Mouse (Mus musculus) testis, postnatal 14 days (tissue): ENCODE measurements around the gene Bicral.
"Not testable (repeated sequence)": the region's sequence is repeated elsewhere in the genome, so short reads cannot be mapped to it uniquely, and the experiment has no call there.

ENCODE experiments used
- DNase-seq: peaks from one replicate; pipeline ENCODE4 v3.0.0; 2021; ENCODE audit warnings: low spot score

Bicral gene

DNA sequence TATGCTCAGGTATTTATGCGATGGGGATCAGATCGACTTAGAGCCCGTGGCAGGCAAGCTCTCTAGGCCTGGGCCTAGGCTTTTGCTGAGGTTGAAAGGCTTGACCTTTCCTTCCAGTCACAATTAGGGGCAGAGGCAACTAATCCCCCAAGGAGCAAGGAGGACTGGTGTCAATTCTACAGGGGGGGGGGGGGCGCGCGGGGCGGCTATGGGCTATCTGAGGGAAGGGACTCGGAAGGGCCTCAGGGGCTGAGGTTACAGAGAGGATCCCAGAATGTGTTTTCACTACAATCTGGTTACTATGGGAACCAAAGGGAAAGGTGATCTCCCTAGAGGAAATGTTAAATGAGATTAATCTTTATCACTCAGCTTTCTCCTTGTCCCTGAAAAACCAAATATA lies 60.9 kb downstream of the Bicral start:
- no peak for DNase-seq

DNA sequence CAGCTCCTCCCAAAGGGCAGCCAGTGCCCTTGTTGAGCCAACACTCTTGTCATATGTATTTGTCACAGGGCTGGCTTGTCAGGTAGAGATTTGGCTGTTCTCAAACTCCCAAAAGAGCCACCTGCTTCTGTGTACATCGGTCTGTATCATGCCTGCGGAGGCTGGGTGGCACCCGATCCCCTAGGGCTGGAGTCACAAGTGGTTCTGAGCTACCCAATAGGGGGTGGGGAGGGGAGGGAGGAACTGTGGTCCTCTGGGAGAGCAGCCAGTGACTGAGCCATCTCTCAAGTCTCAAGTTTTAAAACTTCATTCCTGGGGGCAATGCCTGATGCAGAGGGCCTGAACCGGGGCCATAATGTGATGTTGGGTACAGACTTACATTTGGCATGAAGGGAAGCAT lies 61.5 kb downstream of the Bicral start:
- DNase-seq: no peak

DNA sequence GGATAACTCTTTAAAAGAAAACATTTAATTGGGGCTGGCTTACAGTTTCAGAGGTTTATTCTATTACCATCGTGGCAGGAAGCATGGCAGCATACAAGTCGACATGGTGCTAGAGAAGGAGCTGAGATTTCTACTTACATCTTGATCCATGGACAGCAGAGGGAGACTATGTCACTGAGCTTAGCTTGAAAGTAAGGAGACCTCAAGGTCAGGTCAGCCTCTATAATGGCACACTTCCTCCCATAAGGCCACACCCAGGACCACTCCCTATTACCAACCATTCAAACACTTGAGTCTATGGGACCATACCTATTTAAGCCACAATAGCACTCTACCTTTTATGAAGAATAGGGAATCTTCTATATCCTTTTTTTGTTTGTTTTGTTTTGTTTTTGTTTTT lies 65.3 kb downstream of the Bicral start:
- DNase-seq: no peak

DNA sequence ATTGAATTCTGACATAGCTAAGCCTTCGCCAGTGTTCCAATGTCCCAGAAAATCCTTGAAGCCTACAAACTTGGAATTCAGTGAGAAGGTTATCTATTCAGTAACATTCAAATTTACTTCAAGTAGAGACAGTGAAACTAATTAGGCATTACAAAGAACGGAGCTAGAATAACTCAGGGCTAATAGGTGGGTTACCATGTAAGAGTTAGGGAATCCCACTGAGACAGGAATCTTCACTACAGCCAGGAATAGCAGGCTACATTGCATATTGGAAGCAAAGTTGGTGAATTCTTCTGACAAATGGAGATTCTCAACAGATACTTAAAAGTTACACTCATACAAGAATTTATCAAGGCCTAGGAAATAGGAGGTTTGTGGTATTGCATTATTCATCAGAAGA lies 70.3 kb downstream of the Bicral start:
- DNase-seq: not testable (repeated sequence)

DNA sequence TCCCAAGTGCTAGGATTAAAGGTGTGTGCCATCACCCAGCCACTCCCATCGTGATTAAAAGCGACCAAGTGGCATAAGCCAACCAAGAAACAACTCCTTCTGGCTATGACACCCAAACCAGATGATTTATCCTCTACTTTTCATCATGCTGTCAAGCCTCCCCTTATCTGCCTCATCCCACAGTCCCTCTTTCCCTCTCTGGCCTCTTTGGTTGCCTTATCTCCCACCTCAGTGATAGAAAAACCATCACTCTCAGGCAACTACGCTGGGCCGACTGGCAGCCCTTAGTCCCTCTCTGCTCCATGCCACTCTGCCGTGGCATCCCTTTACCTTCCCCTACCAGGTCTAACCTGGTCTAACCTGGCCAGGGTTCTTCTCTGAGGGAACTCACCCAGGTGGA lies 71.3 kb downstream of the Bicral start:
- DNase-seq: no peak

DNA sequence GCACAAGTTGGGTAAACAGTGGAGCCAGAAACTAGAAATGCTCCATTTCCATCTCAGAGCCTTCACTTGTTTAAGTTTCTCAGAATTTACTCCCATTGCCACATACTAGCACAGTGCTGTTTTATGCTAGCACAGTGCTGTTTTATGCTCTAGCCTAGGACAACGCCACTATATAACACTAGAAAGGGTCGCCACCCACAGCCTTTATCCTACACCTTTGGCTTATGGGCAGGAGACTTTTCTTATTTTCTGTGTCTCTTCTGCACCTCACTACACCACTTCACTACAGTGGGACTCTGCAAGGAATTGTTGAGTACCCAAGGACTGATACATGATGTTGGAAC lies 75.1 kb downstream of the Bicral start:
- DNase-seq: no peak

DNA sequence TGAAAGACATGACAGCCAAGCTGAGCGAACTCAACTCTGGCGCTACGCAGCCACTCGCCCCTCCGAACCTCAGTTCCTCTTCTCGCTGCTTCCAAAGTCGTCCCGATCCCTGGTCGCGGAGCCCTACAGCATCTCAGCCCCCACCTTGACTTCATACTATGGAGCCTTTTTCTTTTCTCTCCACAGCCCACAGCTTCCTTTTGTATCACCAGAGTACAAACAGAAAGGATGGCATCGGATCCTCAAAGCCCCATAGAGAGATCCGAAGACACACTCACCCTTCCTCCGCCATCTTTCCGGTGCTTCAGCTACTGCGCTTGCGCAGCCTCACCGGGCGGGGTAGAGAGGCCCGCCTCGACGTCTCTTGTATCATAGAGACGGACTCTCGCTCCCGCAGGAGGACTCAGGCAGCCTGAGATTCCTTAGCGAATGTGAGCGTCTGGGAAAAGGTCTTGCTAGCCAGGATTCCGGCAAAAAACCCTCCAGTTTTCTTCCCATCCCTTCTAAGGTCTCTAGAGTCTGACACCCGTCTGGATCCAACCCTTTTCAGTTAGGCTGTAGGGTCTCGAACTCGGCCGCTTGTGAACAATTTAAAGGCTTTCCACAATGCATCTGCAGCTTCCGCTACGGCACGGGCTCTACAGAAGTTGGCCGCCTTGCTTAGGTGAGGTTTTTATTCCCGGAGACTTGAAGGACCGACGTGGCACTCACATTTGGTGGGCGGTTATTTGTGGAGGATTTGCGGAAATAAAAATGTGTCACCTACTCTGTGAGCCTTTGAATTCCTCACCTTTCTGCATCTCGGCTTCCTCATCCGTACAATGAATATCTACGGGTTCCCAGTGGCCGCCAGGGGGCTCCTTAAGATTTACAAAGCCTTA lies 75.7 kb downstream of the Bicral start, which contains the start of gene Rpl7l1:
Gene Rpl7l1 (minus strand): TSS at position 332 of the 881 bp plus-strand sequence.
- DNase-seq: peak; percentile 94

DNA sequence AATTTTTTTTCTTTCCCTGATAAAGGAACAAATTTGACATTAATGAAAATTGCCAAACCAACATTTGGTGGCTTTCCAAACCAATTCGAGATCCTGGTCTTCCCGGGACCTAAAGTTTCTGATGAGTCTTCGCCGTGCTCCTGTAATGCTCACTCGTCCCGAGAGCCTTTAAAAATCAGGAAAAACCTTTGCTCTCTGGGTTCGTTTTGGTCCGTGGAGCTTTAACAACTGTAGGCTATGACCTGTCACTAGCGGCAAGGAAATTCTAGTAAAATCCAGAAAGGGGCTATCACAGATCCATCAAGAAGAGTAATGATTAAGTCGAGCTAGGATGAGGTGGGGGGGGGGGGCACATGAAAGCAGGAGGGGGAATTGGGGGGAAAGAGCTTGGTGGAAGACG lies 76.4 kb downstream of the Bicral start:
- no peak for DNase-seq

DNA sequence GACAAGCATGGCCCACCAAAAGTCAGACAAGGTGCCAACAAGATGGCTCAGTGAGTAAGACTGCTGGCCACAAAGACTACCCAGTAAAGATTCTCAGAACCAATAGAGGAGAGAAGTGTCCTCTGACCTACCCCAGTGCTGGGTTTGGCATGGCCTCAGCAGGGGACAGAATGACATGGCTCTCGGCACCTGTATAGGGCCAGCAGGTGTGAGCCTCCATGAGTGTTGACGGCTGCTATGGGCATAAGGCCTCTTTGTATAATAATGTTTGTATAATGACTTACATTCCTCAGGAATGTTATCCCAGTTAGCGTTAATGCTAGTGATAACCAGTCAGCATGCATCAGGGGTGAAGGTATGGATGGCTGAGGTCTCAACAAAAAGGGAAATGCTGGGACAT lies 82.2 kb downstream of the Bicral start:
- no peak for DNase-seq

DNA sequence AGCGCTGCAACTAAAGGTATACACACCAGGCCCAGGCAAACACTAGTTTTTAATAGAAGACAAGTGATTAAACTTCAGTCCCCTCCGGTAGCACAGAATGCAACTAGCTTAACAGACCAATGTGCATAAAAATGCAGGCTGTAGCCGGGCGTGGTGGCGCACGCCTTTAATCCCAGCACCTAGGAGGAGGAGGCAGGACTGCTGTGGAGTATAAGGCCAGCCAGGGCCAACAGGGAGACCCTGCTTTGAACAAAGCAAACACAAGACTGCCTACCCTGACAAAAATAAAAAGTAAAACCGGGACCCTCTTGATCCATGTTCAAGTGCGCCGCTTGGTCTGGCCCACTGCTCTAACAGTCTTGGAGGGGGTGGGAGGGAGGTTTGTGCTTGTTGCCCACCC lies 83.2 kb downstream of the Bicral start:
- no peak for DNase-seq

DNA sequence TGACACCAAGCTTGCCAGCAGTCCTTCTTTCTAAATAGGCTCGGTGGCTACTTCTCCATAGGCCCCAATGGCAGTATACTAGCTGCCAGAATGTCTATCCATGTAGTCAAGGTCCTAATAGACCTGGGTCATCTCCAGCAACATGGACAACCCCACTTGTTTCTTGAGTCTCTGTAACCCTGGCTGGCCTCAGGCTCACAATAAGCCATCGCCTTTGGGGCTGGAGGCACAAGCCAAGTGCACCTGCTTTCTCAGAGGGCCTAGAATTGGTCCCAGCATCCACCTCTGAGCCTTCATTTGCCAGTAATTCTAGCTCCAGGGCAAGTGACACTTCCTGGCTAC lies 84.2 kb downstream of the Bicral start:
- DNase-seq: no peak

DNA sequence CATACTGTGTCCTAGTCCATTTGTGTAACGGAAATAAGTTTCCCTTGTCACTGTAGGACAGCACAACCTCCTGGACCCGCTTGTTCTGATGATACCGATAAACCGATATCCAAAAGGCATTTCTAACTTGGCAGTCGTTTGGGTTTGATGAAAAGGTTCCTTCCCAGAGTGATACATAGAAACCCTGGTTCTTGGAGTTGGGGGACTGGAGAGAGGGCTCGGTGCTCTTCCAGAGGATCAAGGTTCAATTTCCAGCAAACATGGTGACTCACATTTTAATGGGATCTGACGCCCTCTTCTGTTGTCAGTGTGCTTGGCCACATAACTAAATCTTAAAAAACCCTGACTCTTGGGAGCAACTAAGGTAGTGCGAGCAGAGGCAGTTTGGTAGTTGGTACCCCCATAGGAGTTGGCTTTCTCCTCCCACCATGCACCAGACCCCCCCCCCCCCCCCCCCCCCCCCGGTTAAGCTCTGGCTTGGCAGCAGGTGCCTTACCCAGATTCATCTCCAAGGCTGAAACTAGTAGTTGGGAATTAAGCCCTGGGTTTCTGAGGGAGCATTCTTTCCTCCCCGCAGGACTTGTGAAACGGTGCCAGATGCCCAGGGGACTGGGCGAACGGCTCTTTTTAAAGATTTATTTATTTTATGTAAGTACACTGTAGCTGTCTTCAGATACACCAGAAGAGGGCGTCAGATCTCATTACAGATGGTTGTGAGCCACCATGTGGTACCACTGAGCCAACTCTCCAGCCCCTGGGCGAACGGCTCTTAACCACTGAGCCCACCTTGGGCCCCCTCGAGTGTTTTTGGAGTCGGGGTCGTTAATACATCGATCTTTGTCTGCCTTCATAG lies 84.8 kb downstream of the Bicral start:
- DNase-seq: no peak

DNA sequence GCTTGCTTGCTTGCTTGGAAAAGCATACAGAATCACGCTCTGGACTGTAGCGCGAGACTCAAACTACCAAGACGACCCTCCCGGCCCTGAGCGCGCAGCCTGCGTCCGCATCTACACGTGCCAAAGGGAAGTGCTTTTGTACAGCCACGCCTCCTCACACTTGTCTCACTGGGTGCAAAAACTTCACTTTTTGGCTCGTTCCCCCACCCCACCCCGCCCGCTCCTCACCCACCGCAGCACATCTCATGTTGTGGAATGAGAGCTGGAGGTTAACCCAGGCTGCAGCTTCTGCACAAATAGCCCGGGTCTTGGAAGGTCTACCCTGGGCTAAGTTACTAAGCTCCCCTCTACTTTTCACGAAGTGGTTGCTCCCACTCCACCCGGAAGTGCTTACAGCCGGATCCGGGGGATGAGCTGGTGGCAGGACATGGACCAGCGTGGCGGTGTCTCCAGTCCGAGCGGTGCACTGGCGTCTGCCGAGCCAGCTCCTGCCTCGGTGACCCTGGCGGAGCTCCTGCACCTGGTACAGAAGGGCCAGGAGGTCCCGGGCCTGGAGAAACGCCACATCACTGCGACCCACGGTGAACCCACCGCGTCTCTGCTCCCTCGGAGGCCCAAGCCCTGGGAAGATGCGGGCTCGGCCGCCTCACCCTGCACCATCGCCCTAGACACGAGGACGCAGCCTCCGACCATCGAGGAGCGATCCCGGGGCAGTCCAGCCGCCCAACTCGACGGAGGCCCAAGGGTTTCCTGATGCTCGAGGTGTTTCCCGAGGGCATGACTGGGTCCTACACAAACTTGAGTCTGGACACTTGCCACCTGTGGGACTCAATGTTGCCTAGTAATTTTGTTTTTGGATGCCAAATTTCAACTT lies 85.6 kb downstream of the Bicral start, which contains the start of gene 2310039H08Rik:
Gene 2310039H08Rik (plus strand): TSS at position 232 of the 874 bp plus-strand sequence.
- DNase-seq: peak; percentile 85

DNA sequence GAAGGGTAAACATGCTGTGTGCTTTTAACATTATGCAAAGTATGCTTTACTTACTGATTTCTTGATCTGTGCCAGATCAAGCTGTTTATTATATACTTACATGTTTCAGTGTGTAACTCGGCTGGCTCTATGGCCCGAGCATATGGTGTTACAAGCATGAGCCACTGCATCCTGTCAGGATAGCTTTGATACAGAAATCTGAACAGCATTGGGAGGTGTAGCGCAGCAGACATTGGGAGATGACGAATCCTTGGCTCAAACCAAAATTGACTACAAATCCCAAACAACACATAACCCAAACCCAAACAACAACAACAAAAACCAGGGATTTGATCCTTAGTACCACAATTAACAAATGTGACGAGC lies 86.3 kb downstream of the Bicral start:
- DNase-seq: no peak

DNA sequence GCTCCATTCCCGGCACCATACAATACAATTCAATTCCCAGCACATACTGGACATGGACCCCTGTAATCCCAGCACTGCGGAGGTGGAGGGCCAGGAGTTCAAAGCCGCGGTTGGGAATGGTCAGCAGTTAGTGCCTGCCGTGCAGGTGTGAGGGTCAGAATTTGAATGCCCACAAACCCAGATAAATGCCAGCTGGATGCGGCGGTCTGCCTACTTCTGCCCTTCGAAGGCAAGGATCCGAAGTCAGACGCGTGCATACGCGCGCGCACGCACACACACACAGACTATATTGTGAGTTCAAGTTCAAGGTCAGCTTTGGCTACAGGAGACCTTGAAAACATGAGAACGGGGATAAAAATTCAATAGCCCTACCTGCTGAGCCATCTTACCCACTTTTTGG lies 86.7 kb downstream of the Bicral start:
- no peak for DNase-seq

DNA sequence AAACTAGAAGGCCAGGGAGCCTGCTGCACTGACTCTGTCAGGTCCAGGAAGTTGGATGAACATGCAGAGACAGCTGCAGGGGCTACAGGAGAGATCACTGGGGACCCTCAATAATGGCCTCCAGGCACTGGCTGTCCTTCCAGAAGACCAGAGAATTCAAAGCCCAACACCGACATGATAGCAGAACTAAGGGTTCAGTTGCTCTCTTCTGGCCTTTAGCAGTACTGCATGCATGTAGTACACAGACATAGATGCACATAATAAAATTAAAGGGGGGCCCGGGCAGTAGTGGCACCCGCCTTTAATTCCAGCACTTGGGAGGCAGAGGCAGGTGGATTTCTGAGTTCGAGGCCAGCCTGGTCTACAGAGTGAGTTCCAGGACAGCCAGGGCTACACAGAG lies 87.3 kb downstream of the Bicral start:
- DNase-seq: no peak

DNA sequence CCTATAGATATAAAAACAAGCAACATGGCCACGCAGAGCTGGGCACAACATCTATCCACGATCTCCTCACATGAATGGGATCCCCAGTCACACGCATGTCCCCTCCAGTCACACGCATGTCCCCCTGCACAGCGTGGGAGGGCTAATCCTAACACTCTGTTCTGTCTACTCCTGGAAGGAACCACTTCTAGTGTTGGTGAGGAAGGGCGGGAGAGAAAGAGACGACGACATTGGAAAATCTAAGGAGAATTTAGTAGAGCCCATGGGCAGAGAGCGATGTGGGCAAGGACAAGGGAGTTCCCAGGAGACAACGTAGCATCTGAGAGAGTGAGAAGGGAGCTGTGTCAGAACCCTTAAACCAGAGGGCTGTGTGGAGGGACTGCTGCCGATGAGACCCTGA lies 87.7 kb downstream of the Bicral start:
- DNase-seq: no peak

DNA sequence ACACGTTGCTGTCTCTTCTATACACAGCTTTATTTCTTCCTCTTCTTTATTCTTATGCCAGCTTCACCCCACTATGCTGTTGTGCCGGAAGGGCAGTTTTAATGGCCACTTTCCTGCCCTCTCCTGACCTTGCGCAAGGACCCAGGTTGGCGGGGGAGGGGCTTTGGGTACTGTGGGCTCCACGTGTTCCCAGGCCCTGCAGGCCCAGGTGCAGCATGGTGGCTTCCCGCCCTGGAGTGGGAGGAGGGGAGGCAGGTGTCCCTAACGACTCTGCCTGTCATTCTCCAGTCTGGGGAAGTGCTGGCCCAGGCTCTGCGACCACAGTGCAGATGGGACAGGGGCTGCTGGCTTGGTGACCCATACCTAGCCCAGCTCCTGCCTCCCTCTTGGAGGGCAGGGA lies 90.4 kb downstream of the Bicral start:
- no peak for DNase-seq

DNA sequence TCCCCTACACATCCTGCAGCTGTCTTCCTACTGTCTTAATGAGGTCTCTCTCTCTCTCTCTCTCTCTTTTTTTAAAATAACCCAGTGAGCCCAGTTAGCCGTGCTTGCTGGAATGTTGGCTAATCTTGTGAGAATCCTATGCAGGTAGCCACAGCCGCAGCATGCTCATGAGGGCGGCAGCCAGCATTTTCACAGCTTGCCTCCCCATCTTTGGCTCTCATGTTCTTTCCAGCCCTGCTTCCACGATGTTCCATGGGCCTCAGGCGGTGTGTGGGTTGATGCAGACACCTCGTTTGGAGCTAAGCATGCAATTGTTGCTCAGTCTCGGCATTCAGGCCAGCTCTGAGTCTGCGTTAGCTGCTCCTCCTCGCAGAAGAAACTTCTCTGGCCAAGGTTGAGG lies 93.4 kb downstream of the Bicral start:
- DNase-seq: not testable (repeated sequence)

DNA sequence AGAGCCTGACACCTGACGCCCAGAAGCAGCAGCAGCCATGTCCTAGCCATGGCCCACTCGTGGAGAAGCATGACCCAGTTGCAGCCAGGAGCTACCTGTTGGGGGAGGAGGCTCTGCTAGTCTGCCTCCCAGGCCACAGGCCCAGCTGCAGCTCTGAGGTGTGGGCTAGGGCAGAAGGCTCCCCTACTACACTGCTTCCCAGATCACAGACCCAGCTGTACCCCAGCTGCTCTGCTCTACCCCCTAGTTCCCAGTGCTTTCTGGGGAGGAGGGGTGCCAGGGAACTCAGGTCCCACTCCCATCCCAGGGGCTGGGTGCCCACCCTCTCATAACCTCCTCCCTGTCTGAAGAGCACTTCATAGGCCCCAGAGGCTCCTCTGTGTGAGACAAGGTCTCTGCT lies 94.7 kb downstream of the Bicral start, which contains the start of gene Ptcra:
Gene Ptcra (minus strand): TSS at position 169 of the 400 bp plus-strand sequence.
- DNase-seq: no peak

DNA sequence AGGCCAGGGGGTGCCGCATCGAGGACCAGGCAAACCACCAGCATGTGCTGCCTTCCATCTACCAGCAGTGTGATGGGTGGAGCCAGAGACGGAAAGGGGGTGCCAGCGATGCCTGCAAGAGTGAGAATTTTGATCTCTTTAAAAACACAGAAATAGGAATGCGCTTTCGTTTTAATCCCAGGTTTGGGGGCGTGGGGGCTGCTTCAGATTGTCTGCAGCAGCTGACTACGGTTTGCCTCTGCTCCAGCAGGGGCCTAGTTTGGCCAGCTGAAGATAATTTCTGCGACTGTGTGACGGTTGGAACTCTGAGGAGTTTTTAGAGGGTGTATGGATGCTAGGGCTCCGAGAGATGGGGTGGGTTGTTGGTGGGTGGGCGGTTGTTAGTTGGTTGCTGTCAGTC lies 99.5 kb downstream of the Bicral start:
- no peak for DNase-seq
